Mouse (Mus musculus): Measurements from ENCODE around the gene Bub1.

Gene Bub1

DNA sequence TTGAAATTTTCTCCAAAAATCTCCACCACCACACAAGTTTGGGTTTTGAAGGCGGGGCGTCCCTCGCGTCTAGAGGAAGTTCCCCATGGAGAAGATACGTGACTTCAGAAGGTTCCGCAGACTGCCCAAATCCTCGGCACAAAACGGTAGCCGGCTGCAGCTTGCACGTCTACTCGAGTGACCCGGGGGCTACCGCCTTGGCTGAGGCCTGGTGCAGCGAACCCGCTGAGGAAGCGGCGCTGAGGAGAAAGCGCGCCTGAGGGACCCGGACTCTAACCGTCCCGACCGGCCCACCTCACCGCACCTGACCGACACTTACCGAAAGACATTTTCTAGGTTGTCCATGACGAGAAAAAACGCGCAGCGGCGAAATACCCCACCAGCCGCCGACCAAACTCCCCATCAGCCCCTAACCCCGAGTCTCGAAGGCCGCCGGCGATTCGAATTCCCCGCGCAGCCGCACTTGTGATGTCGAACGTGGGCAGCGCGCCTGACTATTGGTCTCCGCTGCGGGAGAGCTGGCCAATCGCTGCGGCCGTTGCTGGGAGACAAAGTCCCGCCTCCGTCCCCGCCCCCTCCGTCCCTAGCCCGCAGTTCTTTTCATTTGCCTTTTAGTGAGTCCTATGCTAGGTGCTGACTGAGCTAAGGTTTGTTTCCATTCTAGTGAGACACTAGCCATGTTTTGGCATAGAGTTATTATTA, at the start of gene Bub1:
TSS of gene Bub1 (minus strand) at position 465 of the 702 bp plus-strand sequence.
- DNase-seq: peak; percentile 98

DNA sequence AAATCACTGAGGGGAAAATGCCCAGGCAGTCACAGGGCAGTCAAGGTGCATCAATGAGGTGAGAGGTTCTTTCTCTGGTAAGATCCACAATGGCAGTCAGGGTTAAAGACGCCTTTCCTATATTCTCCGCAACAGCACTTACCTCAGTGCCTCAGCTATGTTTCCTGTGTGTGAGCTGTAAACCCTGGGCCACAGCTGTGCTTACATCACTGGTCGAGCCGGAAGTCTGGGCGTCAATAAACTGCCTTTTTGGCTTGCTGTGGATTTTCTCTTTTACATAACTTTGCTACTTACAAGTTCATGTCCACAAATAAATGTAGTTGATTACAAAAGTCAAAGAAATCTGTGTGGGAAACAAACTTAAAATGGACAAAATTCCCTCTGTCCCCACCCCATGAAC, 49.4 kb upstream of the Bub1 start:
- peak; percentile 28 for DNase-seq

DNA sequence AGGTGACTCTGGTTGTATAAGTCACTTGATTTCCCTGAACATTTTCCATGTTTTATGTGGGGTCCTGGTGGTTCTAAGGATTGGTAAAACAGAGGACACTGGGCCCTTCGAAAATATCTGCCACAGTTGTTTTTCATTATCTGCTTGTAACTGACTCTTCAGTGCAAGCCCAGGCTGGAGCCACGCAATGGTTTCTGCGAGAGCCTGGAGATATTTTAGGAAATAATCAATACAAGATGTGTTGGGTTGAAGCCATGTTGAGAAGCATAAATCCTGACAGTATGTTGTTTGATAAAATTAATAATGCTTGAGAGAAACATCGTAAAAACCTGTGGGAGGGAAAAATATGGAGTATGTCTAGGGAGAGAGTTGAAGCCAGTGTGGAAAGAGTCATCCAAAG, 32.7 kb upstream of the Bub1 start:
- no peak for DNase-seq

DNA sequence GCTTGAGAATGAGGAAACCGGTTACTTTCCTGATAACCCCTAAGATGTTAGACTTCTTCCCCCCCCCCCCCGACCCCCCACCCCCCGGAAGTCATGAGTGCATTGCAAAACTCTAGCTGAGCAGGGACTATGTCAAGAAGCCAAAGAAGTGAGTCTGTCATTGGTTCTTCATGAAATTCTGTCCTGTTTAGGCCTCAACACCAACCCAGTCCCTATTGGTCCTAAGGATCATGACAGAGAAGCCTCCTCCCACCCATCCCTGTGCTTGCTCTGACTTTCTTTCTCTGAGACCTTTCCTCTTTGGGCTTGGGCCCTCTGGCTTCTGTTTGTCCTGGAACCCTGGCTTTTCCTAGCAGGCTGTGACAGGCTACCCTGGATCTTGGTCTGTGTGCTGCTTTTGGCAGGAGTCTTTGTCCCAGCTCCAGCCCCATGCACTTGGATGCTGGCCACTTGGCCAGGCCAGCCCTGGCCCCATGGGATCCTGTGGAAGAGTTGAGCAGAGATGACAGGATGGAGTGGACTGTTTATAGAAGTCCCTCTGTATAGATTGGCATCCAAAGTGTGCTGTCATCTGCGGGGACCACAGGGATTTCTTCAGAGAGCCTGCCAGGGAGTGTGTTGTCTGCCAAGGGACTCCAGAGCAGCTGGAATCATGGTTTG, 22.8 kb upstream of the Bub1 start:
- DNase-seq: no peak

DNA sequence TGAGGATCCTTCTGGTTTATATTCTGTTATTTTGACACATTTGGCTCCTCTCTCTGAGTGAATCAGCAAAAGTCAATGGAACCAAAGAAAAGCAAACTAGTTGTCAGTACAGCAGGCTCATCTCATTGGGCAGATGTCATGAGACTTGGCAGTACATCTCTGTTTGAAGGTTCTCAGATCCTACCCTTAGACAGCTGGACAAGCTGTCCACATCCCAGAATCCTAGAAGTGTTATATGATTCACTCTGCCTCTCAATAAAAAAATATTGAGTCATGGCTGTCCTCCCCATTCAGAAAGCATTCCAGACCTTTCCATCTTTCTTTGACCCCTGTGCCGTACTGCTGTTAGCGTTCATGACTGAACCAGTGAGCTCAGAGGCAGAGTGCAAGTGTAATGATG, 18.7 kb upstream of the Bub1 start:
- DNase-seq: no peak

DNA sequence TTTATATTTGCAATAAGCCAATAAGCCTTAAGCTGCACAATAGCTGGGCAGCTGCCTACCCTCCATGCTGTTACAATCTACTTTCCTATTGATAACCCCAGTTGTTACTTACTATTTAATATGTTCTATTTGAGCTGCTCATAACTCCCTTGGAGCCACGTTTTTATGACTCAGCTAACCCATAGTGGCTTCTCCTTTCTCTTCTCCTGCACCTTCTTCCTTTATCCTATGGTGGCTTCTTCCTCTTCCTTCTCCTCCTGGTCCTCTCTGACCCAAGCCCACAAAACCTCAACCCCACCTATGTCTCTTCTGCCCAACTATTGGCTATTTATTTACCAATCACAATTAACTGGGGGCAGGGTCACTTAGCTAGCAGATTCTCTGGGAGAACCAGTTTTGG, 14.9 kb upstream of the Bub1 start:
- no peak for DNase-seq

DNA sequence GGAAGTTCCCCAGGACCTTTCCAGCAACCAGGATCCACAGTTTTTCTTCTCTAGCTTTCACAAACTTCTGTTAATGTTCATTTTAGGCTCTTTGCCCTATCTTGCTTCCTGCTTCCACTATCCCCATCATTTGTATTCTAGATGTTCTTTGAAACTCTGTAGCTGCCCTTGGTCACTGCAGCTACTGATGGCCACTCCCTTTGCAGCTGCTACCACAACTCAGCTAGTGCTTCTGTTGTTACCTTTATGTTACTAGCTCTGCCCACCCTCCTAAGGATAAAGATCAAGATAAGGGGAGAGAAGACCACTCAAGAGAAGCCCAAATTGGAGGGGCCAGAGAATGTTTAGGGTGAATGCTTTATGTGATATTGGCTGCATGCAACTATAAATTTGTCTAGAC, 14.3 kb upstream of the Bub1 start:
- no peak for DNase-seq

DNA sequence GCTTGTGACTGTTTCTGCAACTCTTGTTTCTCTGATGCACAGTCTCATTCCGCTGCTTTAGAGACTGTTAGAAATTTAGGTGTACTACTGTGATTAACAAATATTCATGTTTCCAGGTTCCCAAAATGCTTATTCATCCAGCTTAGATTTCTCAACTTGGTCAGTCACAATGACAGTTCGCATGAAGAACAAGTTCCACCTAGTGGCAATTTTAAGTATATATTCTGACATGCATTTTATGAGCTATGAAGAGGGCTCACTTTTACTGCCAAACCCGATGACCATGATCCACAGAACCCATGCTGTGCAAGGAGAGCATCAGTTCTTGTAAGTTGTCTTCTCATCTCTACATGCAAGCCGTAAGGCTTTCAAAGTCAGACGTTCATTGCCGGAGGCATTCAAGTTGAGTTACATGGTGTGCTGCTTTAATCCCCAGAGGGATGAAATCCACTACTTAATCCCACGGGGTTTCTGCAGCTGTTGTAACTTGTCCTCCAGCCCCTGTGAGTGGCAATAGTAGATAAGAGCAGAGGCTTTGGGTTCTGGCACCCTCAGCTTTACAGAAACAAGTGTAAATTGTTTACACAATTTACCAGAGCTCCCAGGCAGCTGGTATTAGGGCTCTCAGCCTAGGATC, 13.8 kb upstream of the Bub1 start:
- no peak for DNase-seq

DNA sequence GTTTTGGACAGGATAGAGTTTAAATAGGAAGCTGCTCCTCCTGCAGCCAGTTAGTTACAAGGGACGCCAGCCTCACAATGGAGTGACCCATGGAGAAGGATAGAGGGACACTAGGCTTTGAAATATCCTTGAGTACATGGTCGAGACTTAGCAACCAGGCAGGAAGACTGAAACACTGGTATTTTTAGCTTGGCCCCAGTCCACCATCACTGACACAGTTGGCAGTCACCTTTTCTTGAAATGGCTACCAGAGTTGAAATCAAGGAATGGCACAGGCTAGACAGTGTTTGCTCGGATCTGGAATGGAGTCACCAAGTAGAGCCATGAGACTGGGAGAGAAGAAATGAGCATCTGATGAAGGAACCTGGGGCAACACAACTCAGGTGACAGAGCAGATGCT, 10.8 kb upstream of the Bub1 start:
- no peak for DNase-seq

DNA sequence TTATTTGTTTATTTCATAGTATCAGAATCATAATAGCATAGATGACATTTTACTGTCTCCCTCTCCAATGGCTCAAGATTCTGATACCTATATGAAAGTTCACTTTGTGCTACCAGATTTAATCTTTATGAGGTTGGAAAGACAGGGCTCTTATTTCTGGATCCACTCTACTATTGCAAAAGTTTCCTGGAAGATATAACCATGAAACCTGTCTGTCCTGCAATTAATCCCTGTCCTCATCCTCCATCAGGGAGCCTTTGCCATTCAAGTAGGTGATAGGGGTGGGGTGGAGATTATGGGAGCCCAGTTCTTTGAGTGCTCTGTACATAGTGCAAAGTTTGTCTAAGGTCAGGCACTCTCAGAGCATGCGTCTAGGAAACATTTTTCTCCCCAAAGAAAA, 9.7 kb upstream of the Bub1 start:
- no peak for DNase-seq

DNA sequence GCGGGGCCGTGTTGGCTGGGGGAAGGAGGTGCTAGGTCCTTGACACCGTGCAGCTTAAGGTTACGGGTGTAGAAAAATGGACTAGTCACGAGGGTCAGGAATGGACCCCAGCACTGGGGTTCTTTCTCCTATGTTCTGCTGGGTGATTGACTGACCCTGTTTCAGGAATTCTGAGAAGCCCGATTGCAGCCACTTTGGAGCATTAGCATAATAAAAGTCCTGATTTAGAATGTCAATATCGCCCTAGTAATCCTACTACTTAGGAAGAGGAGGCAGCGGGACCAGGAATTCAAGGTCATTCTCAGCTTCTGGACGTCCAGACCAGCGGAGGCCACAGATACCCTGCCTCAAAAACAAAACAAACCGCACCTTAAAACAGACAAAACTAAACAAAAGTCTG, 7.8 kb upstream of the Bub1 start:
- DNase-seq: no peak

DNA sequence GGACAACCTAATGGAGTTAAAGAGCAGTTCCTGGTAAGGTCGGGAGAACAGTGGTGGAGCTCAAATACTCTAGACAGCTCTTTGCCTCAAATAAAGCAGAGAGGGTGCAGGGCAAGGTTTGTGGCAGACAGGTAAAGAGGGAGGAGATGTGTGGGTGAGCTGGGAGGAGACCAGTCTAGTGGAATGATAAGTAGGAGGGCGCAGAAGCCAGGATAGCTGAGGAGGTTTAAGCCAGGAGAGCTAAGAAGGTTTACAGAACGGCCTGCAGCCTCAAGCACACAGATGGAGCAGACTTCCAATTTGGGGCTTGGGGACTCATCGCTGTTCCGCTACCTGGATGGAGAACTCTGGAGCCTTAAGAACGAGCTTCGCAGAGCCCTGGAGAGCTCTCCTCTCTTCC, 6.9 kb upstream of the Bub1 start, which contains the start of gene Acoxl:
TSS of gene Acoxl (plus strand) at position 301 of the 400 bp plus-strand sequence.
- DNase-seq: no peak

DNA sequence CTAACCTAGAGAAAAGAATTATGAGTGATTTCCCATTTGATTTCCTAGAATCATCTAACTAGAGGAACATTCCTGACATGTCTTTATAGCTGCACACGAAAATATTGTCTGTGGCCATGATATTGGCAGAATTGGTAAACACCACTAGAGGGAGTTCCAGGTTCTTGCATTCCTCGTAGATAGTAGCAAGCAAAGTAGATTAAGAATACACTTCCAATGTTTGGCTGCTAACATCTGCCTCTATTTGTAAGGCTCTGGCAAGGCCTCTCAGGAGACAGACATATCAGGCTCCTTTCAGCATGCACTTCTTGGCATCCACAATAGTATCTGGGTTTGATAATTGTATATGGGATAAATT, 1.1 kb upstream of the Bub1 start:
- DNase-seq: no peak

DNA sequence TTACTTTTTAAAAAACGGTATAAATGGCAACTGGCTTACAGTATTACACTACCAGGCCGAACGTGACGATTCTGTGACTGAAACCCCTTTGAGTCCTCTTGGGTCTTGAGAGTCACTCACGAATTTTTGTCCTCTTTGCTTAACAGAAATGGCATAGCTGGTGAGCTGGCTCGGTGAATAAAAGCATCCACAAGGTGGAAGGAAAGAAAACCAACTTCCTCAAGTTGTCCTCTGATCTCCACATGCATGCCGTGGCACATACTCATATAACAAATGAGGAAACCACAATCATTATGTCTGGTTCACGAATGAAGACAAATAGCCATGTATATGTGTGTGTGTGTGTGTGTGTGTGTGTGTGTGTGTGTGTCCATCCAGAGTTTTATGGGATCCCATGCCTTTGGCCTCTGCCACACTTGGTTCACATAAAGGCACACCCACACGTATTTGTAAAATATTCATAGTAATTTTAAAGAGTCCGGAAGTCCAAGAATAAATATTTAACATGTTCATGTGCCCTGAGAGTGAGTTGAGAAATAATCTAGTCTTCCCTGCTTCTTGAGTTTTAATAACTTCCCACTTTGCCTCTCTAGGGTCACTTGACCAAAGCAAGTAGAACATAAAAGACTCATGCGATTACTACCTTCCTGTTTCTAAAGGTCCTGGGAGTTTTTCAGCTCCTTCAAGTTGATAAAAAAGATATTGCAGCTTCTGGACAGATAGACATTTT, 603 bp upstream of the Bub1 start:
- DNase-seq: no peak

DNA sequence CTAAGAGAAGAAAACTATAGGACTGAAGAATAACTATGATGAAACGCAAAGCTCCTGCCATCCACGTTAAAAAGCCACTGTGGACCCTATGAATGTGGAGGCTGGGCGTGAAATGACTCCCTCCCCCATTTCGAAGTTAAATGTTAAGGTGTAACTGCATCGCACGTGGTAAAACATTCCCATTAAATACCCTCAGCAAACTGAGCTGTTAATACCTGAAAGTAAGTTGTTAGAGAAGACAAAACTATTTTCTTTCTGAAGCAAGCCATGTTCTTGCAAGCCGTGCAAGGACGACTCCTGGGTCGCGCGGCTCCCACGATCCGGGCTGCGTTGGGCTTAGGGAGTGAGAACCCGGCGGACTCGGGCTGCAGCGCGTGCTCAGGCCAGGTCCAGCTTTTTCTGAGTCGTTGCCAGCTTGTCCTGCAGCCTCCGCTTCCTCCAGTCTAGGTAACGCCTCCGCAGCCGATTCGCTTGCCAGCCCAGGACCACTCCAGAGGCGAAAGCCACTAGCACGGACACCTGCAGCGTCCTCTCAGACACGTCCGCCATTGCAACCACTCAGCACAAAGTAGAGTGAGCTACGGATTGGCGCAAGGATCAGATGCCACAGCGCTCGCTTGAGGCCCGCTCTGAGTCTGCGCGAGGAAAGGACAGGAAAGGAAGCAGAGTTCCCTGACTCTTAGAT, 39.6 kb downstream of the Bub1 start, which contains the start of gene Mtln:
TSS of gene Mtln (minus strand) at position 570 of the 685 bp plus-strand sequence.
- DNase-seq: peak; percentile 84

DNA sequence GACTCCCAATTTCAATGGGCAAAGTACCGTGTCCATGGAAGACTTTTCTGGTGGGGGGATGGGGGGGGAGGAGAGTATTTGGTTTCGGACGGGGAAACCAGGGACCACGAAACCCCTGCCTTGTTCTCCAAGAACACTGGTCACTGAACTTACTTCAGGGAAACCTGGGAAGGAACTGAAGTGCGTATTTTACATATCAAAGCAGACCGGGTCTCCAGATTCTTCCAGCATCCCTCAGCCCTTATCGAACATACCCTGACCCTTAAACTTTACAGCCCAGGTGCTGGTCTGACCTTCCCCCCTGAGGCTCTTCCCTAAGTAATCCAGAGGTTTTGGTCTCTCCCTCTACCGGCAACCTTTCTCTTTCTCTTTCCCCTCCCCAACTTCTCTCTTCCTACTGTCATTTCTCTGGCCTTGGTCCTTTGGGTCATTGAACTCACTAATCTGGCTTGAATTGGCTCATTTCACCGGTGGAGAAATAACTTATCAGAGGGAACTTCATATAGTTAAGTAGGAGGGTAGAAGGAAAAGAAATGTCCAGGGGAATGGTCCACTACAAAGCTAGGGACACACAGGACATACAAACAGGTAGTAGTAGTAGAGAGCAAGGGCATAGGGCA, 41.9 kb downstream of the Bub1 start:
- DNase-seq: no peak

DNA sequence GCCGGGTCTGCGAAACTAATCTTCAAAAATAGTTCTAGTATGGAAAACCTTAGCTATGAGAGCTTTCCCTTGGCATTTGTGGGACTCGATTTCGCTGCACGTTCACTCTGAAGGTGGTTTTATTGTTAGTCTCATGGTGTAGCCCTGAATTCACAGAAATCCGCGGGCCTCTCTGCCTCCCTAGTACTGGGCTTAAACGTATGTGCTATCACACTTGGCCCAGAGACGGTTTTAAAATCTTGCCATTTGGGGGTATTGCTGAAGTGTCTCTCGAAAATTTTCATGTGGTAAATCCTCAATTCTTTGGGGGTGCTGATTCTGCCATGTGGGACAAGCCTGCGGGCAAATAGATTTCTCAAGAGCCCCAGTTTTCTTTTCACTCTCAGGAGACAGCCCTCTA, 42.5 kb downstream of the Bub1 start:
- no peak for DNase-seq

DNA sequence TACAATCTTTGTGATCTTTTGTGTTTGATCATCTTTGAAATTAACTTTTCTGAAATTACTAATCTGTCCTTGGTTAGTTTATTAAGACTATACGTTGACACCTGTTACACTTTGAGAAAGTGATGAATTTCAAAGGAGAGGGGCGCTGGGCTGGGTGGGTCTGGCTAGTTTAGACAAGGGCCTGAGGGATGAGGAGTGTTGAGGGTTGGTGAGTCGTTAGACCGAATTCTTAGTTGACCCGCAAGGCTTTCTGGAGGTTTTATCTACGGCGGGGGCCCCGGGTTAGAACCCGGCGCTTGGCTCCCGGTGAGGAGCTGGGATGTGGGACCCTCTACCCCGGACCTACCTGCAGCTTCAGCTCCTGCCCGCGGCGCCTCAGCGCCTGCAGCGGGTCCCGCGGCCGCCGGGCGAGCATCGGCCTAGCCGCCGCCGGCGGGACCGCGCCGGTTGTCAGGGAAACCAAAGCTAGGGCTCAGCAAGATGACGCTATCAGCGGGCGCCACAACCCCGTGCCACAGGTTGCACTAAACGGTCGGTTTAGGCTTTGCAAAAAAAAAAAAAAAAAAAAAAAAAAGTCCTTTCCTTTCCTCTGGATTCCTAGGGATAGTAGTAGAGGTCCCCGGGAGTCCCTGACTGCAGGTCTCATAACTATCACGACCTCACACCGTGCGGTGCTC, 43.1 kb downstream of the Bub1 start, which contains the start of gene Nphp1:
TSS of gene Nphp1 (minus strand) at position 458 of the 677 bp plus-strand sequence.
- DNase-seq: peak; percentile 91

DNA sequence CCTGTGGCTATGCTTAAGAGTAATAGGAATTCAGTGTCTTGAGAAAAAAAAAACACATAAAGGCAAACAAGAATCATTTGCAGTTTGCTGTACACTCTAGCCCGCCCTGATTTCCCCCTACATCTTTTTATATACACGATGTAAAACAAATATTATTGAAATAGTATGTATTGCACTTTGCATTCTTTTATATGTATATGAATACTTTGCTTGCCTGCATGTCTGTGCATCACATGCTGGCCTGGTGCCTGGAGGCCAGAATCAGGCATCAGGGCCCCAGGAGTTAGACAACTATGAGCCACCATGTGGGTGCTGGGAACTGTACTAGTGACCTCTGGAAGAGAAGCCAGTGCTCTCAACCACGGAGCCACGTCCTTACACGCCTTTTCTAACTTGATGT, 44.4 kb downstream of the Bub1 start:
- DNase-seq: no peak

DNA sequence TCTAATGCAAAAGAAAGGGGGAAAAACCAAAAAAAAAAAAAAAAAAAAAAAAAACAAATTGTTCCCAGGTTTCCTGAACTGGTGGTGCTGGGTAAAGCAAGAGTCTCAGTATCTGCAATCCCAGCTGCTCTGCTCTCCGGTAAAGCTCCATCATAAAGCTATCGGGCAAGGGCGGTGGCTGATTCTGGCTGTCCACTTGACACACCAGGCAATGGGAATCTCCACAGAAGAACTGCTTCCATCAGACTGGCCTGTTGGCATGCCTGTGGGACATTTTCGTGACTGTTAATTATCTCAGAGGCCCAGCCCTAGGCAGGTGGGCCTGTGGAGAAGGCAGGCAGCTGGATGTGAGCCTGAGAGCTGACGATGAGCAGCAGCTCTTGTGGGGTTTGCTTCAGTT, 53.2 kb downstream of the Bub1 start:
- no peak for DNase-seq

DNA sequence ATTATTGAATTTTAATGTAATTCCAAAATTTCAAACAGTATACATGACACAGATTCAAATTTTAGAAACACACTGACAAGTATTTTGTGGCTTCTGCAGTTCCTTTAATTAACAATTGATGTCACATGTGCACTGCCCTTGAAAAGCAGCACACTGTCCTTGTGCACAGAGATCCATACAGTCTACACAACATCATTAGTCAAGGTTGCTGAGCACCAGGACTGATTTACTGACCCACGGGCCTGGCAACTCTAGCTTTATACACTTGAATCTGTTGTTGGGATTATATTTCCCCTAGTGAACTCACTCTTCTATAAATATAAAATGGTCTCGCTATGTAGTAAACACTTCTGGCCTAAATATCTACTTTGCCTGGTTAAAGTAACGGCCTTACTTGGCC, 56.7 kb downstream of the Bub1 start:
- no peak for DNase-seq

DNA sequence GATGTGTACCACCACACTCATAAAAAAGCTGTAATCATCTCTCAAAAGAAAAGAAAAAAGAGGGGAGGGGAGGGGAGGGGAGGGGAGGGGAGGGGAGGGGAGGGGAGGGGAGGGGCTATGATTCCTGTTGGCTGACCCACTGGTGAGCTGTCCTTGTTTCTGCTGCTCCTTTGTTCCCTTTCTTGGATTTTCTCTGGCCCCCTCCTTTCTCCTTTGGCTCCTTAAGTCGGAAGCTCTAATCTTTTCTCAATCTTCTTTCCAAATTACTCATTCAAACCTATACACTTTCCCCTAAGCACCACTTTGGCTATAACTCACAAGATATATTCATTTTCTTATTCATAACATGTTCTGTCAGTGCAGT, 57.1 kb downstream of the Bub1 start:
- no peak for DNase-seq
